Mouse (Mus musculus) 3134 (cell line): Measurements from ENCODE around the gene Cabp7.
"Not testable (repeated sequence)": the region's sequence is repeated elsewhere in the genome, so short reads cannot be mapped to it uniquely, and the experiment has no call there.

Experiments
- DNase-seq: peaks from one replicate; pipeline ENCODE4 v3.0.0-alpha.2; 2011; ENCODE audit warnings: low spot score; ENCODE audit not compliant: insufficient read length; ENCODE audit errors: extremely low read depth

Cabp7 gene

DNA sequence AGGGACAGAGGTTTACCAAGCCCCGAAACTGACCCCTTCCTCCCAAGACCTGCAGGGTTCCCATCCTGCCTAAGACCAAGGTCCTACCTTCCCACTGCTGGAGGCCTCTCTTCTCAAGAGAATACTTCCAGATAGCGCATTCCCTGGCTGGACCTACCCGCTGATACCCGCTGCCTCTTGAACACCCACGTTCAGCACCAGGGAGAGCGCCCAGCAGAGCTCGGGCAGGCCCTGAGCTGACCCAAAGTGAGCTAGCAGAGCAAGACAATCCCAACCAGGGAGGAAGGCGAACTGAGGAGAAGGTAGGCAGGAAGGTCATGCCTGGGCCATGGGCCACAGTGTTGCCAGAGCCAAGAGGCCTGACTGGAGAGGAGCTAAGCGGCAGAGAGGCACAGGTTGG lies 3.7 kb upstream of the Cabp7 start:
- DNase-seq = peak; percentile 50

DNA sequence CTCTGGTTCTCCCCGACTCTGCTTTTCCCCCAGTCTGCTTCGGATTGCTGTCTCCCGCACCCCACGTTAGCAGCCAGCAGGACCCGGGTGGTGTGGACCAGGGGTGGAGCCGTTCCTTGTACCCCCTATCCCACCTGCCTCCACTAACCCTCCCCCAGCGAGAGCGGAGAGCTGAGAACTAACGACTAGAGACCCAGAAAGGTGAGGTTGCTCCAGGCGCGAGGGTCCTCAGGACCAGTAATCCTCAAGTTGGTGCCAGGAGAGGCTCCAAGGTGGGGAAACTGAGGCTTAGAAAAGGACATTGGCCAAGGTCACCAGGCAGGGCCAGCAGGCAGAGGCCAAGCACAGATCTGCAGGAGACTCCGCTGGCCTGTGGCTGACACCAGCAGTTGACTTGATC lies 707 bp upstream of the Cabp7 start:
- no peak for DNase-seq

DNA sequence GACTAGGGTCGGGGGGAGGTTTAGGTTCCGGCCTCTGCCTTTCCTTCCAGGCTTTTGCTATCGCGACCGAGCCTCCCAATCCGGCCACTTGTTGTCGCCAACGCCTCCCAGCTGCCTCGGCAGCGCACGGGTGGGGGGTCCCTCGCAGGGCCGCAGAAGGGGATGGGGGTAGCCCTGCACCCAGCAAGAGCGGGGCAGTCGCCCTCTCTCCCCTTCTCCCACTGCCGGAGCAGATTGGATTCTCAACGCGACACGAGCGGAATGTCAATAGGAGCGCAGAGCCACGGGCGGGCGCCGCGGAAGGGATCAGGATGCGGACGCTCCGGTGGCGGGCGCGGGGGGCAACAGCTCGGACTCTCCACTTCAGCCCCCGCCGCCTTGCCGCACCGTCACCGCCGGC lies 609 bp downstream of the Cabp7 start:
- no peak for DNase-seq

DNA sequence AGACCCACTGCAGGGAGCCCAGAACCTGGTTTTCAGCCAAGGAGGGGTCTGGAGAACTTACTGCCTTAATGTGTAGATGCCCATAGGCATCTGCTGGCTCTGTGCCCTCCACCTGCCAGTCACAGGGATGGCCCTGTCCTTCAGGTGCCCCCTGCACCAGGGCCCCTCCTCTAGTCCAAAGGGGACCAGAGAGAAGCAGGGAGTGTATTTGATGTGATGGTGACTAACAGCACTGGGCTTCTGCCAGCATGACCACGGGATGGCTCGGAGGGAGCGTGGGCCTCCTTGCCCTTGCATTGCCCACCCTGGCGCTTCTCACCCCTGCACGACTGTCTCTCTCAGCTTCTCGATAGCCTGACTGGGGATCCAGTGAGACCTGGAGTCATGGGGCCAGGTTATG lies 1.9 kb downstream of the Cabp7 start:
- DNase-seq = peak; percentile 69

DNA sequence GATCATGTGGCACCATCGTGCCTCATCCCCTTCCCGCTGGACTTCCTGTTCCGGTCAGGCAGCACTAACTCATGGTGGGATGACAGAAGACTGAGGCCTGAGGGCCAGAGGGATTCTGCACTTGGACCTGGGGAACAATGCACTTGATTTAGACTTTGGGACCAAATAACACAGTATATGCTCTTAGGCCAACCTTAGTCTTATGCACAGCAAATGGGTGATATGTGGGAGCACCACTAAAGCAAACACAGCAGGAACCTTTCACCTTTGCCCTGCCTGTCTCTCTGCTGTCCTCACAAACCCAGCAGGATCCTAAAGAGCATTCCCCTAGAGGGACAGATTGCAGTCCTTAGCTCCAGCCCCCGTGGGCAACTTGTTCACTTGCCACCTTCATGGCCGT lies 5.8 kb downstream of the Cabp7 start:
- no peak for DNase-seq

DNA sequence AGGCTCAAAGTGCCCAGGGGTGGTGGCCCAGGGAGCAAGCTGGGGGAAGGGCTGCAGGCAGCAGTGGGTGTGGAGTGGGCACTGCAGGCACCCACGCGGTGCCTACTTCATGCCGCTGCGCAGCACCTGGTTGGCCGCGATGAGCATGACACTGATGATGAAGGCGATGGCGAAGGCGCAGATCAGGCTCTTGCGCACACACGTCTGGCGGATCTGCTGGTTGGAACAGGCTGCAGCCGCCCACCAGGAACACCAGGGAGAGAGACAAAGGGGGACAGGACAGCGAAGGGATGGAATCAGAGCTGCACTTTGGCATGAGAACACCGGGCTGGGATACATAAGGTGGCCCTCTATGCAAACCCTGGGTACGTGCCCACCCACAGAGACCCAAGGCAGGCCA lies 7.9 kb downstream of the Cabp7 start:
- no peak for DNase-seq

DNA sequence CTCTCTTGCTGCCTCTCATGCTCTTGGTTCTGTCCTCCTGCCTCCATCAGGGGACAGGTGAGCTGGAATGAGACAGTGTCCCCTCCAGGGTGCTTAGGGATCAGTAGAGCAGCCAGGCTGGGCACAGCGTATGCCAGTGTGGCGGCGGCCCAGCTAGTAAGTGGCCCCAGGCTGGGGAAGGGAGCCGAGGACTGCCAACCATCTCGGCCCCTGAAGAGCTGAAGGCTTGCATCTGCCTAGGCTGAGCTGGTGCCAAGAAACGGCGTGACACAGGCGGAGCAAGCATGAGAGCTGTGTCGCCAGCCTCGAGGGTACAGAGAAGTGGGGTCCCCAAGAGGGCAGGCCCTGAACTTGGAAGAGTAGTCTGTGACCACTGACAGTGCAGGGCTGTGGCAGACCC lies 8.9 kb downstream of the Cabp7 start:
- DNase-seq = no peak

DNA sequence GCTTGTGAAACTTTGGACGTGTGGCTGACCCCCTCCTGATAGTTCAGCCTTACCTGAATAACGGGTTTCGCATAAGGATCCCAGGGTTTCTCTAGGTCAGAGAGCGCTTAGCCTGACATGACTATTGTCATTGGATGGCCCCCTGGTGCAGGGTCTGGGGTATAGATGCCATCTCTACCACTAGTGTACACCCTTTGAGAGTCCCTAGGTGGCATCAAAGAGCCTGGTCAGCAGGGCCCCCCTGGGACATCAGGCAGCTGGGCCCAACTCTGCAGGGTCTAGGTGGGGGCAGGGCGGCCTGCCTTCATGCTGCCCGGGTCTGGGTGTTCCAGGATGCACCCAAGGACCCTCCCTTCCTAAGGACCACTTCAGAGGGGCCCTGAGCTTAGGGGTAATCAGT lies 10.2 kb downstream of the Cabp7 start:
- DNase-seq = no peak

DNA sequence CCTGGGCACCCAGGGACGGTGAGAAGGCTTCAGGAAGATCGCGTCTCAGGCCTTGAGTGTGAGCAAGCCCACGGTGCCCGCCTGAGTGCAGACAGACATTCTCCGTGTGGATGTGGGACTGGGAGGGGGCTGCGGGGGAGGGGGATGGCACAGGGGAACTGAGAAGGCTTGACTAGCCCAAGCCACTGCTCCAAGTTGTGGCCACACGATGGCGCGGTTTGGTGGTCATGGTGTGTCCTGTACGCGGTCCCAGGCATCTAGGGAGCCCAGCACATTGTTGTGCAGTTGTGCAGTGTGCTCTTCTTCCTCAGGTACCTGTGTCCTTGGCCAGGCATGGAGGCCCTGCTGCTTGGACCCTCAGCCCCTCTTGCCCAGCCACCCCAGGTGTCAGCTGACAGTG lies 12.4 kb downstream of the Cabp7 start:
- no peak for DNase-seq

DNA sequence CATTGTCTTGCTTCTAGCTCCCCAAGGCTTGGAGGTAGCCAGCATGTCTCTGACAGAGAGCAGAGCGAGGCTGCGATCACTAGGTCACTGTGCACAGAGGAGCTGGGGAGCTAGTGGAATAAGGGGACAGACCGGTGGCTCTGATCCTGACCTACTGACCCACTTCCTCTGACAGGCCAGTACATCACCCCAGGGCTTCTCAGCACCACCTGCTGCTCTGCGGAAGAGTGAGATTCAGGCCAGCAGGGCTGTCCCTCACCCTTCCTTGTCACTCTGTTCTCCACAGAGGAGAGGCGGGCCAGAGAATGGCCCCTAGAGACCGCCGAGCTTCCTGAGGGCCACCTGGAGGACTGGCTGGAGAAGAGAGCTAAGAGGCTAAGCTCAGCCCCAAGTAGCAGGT lies 14.8 kb downstream of the Cabp7 start:
- no peak for DNase-seq

DNA sequence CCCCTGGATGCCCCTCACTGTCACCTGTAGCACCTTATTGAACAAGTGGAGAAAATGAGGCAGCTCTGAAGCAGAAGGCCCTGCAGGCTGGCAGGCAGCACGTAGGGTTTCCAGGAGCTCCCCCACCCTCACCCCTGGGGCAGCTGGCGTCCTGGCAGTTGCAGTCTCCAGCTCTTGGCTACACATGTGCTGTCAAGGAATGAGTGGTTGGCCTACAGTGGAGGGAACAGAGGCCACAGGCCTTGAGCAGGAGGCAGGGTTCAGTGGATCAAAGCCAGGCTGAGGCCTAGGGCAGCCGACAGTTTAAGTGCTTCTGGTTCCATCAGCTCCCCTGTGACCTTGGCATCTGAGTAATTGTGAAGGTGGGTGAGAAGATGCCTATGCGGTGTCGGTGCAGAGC lies 15.7 kb downstream of the Cabp7 start:
- no peak for DNase-seq

DNA sequence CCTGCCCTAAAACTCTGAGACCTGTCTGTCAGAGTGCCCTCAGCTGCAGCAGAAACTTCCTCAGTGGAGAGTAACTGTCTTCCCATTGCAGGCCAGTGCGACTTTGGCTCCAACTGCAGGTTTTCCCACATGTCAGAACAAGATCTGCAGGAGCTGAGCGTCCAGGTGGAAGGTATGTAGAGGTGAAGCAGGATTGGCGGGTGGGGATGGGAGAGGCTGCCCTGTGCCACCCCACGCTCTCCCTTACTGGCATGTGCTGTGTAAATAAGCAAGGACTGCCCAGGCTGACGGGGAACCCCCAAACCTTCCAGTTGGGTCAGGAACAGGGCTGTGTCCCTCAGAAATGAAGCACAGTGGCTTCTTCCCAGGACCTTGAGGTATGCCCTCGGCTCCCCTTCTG lies 16.5 kb downstream of the Cabp7 start:
- no peak for DNase-seq

DNA sequence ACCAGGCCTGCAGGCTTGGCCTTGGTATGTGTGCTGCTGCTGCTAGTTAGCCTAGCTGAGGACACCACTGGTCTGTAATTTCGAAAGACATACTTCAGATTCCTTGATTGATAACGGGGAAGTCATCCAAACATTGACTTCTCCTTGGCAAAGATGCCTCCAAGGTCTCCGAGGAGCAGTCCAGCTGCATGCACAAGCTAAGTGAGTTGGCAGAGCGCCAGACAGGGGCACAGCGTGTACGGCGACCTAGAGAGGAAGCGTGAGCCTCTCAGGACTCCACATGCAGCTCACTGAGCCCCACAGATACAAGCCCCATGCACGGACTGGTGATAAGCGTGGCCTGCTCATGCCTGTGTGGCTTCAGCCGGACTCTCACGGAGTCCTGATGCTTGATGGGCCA lies 17.0 kb downstream of the Cabp7 start:
- no peak for DNase-seq

DNA sequence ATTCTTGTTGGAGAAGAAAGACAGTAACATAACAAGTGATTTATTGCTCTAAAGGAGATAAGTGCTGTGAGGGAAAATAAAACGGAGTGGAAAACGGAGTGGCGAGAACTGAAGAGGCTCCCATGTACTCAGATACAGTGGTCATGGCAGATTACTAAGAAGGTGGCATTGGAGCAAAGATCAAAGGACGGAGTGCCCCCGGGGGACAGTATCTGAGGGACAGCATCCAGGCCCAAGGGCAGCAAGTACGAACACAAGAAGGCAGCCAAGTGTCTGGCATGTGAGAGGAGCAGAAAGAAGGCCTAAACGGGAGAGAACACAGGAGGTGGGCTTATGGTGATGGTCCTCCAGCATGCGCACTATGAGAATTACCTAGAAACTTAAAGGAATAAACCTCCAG lies 24.9 kb downstream of the Cabp7 start:
- DNase-seq = no peak

DNA sequence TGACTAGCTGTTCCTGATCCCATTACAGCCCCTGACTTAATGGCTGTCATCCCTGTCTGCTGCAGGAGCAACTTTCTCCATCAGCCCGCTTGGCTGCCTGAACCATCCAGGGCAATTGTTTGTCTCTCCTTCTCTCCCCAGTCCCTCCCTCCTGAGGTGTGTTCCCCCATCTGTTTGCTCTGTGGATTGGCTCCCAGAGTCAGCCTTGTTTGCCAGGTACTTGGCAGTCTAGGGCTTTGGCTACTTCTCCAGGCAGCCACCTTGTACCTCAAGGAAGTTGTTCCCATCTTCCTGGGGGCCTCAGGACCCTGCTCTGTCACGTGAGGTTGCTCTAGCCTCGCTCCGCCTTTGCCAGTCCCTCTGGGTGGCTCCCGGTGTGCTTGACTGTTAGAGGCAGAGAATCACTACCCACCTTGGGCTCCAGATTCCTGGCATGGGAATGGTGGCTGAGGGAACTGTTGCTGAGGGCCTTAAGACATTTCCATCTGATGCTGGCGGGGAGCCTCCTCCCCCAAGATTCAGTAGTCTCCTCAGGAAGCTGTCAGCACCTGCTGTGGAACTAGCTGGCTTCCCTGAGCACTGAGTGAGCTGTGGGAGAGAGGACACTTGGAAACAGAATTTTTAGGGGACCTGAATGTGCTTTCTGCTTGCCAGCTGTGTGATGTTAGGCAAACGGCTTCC lies 25.5 kb downstream of the Cabp7 start:
- DNase-seq = no peak

DNA sequence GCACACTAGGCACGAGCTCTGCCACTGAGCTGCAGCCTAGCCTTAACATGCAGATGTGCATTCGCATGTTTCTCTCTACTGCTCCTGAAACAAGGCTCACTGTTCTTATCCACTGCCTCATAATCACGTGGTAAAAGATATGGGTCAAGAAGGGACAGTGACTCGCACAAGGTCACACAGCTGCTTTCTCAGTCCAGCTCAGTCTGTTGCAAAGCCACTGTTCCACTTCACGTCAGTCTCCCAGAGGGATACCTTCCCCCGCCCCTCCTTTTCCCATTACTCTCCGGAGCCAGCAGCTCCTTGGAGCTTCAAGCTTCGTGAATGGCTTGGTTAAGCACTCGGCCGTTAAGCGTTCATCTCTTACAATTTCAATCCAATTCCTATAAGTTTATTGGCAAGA lies 26.2 kb downstream of the Cabp7 start:
- DNase-seq = no peak

DNA sequence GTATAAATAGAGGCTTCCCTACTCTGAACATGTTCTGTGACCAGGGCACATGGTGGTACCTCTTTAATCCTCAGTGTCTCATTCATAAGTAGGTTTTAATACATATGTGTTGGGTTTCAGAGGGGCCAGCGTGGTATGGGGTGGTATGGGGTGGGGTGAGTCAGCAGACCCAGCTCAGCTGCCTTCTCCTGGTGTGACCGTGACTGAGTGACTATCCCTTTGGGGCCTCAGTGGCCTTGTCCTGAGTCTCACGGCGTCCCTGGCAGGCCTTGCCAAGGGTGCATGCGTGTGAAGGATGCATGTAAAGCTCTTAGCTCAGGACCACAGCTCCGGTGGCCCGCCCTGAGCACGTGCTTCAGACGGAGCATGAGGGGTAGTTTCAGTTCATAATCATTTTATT lies 26.6 kb downstream of the Cabp7 start:
- no peak for DNase-seq

DNA sequence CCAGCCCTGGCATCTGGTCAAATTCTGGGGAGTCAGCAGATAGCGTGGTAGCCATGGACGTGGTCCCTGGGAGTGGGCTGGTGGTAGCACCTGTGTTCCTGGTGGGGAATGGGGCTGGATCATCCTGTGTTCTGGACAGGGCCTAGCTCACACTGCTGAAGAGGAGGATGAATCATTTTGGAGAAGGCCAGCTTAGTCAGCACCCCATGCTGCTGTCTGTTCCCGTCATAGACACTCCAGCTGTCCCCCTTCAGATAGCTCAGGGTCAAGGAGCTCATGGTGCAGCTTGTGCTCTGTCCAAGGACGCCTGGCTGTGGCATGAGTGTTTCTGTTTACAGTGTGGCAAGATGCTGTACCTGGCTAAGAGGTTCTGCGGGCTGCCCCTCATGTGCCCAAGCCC lies 28.0 kb downstream of the Cabp7 start:
- DNase-seq = no peak

DNA sequence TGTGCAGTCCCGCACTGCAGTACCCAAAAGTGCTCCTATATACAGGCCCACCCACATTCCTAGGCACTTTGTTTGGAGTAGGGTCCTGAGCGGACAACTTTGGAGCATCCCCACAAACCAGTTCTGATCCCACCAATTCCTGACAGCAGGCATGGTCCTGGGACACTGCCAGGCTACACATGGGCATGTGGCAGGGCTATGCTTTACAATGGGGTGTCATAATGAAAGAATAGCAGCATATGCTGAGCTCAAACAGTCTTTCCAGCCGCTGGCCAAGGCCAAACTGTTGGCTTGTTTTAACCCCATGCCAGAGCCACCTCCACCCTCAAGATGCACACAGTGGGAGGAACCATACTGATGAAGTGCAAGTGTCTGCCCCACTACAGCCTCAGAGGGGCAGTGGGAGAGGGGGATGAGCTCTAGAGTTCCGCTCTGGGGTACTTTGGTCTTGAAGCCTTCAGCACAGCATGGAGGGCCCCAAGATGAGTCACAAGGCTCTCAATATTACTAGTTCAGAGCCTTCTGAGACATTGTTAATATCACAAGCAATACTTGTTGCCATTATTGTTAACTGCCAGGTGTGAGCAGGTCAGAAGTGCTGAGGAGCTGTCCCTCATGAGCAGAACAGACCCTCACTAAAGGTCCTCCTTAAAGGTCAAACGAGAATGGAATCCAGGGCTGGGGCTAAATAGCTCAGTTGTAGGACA lies 29.9 kb downstream of the Cabp7 start:
- no peak for DNase-seq

DNA sequence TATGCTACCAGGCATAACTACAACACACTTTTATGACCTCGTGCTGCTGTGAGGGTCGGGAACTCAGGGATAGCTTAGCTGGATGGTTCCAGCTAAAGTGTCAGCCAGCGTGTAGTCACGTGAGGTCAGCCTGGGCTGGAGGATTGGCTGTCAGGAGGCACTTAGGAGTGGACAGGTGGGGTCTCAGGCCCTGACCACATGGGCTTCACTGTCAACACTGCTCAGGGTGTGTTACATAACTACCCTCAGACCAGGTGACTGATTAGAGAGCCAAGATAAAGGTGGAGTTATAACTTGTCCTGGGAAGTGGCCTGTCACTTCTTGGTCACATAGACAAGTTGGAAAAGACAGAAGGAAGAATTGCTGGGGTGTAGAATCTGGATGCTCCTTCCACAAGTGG lies 31.0 kb downstream of the Cabp7 start:
- no peak for DNase-seq

DNA sequence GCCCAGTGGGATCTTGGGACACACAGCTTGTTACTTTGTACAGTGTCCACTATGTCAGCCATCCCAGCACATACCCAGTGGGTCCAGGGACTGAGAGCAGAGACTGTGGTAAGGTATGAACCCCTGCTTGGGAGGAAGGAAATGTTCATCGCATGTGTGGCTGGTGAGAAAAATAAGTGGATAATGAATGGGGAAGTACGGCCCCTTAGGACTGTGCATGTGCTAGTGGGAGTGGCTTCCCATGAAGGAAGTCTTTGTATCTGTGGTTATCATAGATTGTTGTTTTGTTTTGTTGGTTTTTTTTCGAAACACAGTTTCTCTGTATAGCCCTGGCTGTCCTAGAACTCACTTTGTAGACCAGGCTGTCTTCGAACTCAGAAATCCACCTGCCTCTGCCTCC lies 31.9 kb downstream of the Cabp7 start:
- no peak for DNase-seq

DNA sequence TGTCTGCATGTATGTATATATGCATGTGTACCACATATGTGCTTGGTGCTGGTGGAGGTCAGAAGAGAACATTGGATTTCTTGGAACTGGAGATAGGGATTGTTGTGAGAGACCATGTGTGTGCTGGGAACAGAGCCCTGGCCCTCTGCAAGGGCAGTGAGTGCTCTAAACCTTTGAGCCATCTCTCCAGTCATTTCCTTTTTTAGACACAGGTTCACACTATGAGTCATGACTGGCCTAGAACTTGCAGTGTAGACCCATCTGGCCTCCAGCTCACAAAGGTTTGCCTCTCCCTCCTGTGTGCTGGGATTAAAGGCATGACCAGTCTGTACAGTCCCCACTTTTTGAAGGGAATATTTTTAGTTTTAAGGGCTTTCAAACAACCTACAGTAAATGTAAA lies 33.8 kb downstream of the Cabp7 start:
- no peak for DNase-seq

DNA sequence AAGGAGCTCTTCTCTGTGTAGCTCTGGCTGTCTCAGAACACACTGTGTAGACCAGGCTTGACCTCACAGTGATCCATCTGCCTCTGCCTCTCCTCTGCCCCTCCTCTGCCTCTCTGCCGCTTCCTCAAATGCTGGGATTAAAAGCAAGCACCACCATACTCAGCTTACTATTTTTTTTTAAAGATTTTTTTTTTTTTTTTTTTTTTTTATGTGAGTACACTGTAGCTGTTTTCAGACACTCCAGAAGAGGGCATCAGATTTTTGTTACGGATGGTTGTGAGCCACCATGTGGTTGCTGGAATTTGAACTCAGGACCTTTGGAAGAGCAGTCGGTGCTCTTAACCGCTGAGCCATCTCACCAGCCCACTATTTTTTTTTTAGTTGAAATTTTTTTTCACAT lies 36.4 kb downstream of the Cabp7 start:
- DNase-seq = not testable (repeated sequence)
